Mouse (Mus musculus) heart, embryonic 15.5 days (tissue): ENCODE results near the gene Sdk1. TPM values are rescaled to one million over a fixed set of nuclear protein-coding genes. Genes with fewer than 3 reads are reported as not detected.

Experiments used
- ATAC-seq: fragments of 200-750 bp; cut with Nextera tagmentation; replicated peaks from 2 replicates; pipeline ENCODE4 v1.8.0; 2017; ENCODE audit warnings: low read depth, moderate TSS enrichment; ENCODE audit not compliant: insufficient number of reproducible peaks, insufficient read depth, low FRiP score
- H3K27ac ChIP-seq: fragments of 300-500 bp; sonication (generic); 2 replicates; pipeline ENCODE4 v1.5.1; 2015; ENCODE audit warnings: mild to moderate bottlenecking, inconsistent platforms
- H3K27me3 ChIP-seq: fragments of 300-500 bp; sonication (generic); 2 replicates; pipeline ENCODE4 v1.6.1; 2015; ENCODE audit warnings: inconsistent platforms
- H3K36me3 ChIP-seq: fragments of 300-500 bp; sonication (generic); 2 replicates; pipeline ENCODE4 v1.6.1; 2015; ENCODE audit warnings: mild to moderate bottlenecking, inconsistent platforms
- H3K4me1 ChIP-seq: fragments of 300-500 bp; sonication (generic); replicated peaks from 2 replicates; pipeline ENCODE4 v1.6.1; 2015; ENCODE audit warnings: inconsistent platforms
- H3K4me2 ChIP-seq: fragments of 300-500 bp; sonication (generic); 2 replicates; pipeline ENCODE4 v1.6.1; 2015; ENCODE audit warnings: inconsistent platforms, mild to moderate bottlenecking, moderate library complexity
- H3K4me3 ChIP-seq: fragments of 300-500 bp; sonication (generic); 2 replicates; pipeline ENCODE4 v1.5.1; 2015; ENCODE audit warnings: mild to moderate bottlenecking, inconsistent platforms
- H3K9ac ChIP-seq: fragments of 300-500 bp; sonication (generic); 2 replicates; pipeline ENCODE4 v1.6.1; 2015; ENCODE audit warnings: mild to moderate bottlenecking, inconsistent platforms
- H3K9me3 ChIP-seq: fragments of 300-500 bp; sonication (generic); replicated peaks from 2 replicates; pipeline ENCODE4 v1.6.1; 2016; ENCODE audit warnings: inconsistent platforms
- WGBS: fragments of 180-500 bp; shearing (Covaris S2); methylation state at CpG from one replicate; pipeline ENCODE4 v1.1.7; 2015; ENCODE audit warnings: mixed read lengths; 5-methylcytosine and 5-hydroxymethylcytosine counted together
- polyA plus RNA-seq: library from polyadenylated mRNA; unstranded; fragments of >200 nt; fragmentation: Nextera tagmentation; extraction: Ambion mirVana; gene quantifications from 2 replicates; pipeline ENCODE4 v1.2.1, GENCODE M21; 2015

Sdk1 gene
- polyA plus RNA-seq, 1 experiment from 2014 or later = 1.5 TPM

DNA sequence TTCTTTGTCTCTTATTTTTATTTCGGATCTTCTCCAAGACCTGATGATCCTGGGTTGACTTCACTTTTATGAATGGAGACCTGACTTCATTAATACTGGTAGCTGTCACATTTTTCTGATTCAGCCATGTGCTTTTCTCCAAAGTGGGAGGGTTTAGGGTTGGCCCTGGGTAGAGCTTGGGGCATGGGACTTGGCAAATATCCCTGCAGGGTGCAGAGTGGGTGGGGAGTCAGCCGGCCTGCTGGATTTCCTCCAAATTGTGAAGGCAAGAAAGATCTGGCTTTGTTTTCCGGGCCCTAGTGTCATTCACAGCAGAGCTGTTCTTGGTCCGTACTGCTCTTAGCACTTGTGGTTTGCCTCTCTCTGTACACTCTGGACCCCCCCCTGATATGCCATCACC, 103.1 kb downstream of the Sdk1 start:
- Histone ChIP-seq H3K9me3 (no peaks in the 10 kb centered on the region), H3K36me3 (no peaks in the 10 kb centered on the region), H3K27me3 (no peaks in the 10 kb centered on the region), H3K4me2 (no peak overlapping the region), H3K4me1 (peaks cover 16% of the 10 kb centered on the region), H3K27ac (0 out of 2 replicates have a peak overlapping the region, but pooled peaks have one; percentile 7), H3K4me3 (no peak overlapping the region), H3K9ac (no peak overlapping the region)
- 0 out of 2 replicates have a peak, but pooled peaks have one; percentile 47 for ATAC-seq
- WGBS = 42% methylated on average over 4 of the region's 4 CpGs

DNA sequence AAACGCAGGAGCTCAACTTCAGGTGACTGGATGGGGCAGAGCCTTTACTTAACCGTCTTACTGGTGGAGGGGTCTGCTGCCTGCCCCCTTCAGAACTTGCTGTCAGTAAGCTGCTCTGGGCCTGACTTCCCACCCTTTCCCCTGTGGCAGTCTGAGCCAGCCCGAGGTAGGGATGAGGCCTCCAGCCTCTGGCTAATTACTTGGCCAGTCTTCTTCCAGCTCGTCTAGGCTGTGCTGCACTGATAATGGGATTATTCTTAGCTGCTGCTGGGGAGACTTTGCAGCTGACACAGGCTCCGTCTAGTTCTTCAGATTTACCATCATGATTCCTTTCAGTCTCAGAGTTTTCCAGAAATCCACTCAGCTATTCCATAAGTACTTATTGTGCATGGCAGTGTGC, 104.2 kb downstream of the Sdk1 start:
- WGBS = 41% methylated on average over 5 of the region's 5 CpGs
- Histone ChIP-seq H3K4me1 (peaks cover 16% of the 10 kb centered on the region), H3K4me3 (no peak overlapping the region), H3K4me2 (no peak overlapping the region), H3K9ac (no peak overlapping the region), H3K36me3 (no peaks in the 10 kb centered on the region), H3K9me3 (no peaks in the 10 kb centered on the region), H3K27me3 (no peaks in the 10 kb centered on the region), H3K27ac (no peak overlapping the region)
- ATAC-seq = no peak; the same call in 1 of the 2 replicates

GRCm38 (mm10) chr5:141362676-141363075, 121.4 kb downstream of the Sdk1 start:
- H3K4me1 ChIP-seq = peaks cover 4% of the 10 kb centered on the region
- H3K4me2 ChIP-seq = no peak overlapping the region
- H3K4me3 ChIP-seq = no peak overlapping the region
- H3K36me3 ChIP-seq = no peaks in the 10 kb centered on the region
- H3K9me3 ChIP-seq = no peaks in the 10 kb centered on the region
- ATAC-seq = no peak
- no peaks in the 10 kb centered on the region for H3K27me3 ChIP-seq
- 62% methylated on average over 2 of the region's 2 CpGs for WGBS
- H3K27ac ChIP-seq = no peak overlapping the region
- H3K9ac ChIP-seq = no peak overlapping the region

DNA sequence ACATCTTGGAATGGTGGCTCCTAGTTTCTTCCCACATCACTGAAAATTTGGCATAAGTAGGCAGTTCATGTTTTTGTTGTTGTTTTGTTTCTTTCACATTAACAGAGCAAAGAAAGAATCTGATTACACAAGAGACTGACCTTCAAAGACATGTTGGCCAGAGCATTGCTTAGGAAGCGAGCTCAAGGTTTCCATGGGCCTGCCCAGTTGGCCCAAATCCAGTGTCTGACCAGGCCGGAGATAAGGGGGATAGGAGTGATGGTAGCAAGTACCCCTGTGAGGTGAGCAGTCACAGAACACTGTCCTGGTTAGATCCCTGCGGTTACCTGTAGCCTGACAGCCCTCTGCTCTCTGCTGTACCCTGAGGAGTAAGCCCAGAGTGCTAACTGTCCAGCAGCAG, 122.7 kb downstream of the Sdk1 start:
- Histone ChIP-seq H3K4me2 (no peak overlapping the region), H3K9ac (no peak overlapping the region), H3K27ac (no peak overlapping the region), H3K4me3 (no peak overlapping the region), H3K4me1 (peaks cover 7% of the 10 kb centered on the region), H3K36me3 (no peaks in the 10 kb centered on the region), H3K9me3 (no peaks in the 10 kb centered on the region), H3K27me3 (no peaks in the 10 kb centered on the region)
- 49% methylated on average over 3 of the region's 3 CpGs for WGBS
- no peak for ATAC-seq

- WGBS = 30% methylated on average over 4 of the region's 4 CpGs
- Histone ChIP-seq H3K27me3 (no peaks in the 10 kb centered on the region), H3K9ac (no peak overlapping the region), H3K4me1 (peaks cover 17% of the 10 kb centered on the region), H3K36me3 (no peaks in the 10 kb centered on the region), H3K27ac (no peak overlapping the region), H3K9me3 (no peaks in the 10 kb centered on the region), H3K4me3 (no peak overlapping the region), H3K4me2 (no peak overlapping the region)
- no peak for ATAC-seq
Measured at GRCm38 (mm10) chr5:141368567-141368966, 127.3 kb downstream of the Sdk1 start.

DNA sequence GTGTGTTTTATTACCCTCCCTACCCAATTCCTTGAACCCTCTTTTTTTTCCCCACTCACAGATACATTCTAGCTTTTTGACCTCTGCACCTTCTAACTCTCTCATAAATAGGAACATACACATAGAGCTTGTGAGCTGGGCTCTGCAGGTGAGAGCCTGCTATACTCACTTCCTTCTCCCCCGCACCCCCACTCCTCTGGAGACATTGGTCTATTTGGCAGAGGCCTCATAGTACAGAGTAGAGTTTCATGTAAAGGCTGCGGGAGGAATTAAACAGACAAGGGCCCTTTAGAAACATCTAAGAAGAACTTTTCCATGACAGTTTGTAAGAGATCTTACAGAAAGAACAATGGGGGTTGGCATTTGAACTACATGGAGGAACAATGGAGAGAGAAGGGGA, 133.5 kb downstream of the Sdk1 start:
- WGBS = 73% methylated on average over 2 of the region's 2 CpGs
- Histone ChIP-seq H3K27me3 (no peaks in the 10 kb centered on the region), H3K27ac (no peak overlapping the region), H3K9me3 (no peaks in the 10 kb centered on the region), H3K4me2 (no peak overlapping the region), H3K36me3 (no peaks in the 10 kb centered on the region), H3K9ac (no peak overlapping the region), H3K4me1 (peaks cover 17% of the 10 kb centered on the region), H3K4me3 (no peak overlapping the region)
- ATAC-seq = no peak

GRCm38 (mm10) chr5:141379836-141380773, 138.8 kb downstream of the Sdk1 start:
- Histone ChIP-seq H3K27ac (no peak overlapping the region), H3K9me3 (no peaks in the 10 kb centered on the region), H3K36me3 (no peaks in the 10 kb centered on the region), H3K27me3 (no peaks in the 10 kb centered on the region), H3K4me1 (peaks cover 6% of the 10 kb centered on the region), H3K4me3 (no peak overlapping the region), H3K4me2 (no peak overlapping the region), H3K9ac (no peak overlapping the region)
- no peak for ATAC-seq
- WGBS = 67% methylated on average over 9 of the region's 9 CpGs

DNA sequence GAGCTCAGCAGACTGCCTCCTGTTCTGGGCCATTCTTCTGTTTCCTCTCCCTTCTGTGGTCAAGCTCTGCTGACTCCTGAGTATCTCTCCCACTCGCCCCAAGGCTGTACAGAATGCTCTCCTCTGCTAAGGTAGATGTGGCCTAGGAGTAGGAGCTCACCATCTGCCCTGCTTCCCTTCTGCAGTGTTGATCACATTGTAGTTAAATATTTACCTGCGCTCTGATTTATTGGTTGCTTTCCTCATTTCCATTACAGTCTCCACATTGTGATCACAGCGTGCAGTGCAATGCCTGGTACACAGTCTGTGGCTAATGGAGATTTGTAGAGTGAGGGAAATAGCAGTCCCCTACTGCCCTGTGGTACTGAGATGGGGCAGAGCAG, 139.5 kb downstream of the Sdk1 start:
- 78% methylated on average over 3 of the region's 3 CpGs for WGBS
- no peaks in the 10 kb centered on the region for H3K36me3 ChIP-seq
- H3K9me3 ChIP-seq = no peaks in the 10 kb centered on the region
- H3K4me1 ChIP-seq = 0 out of 2 replicates have a peak, but pooled peaks cover 5% of the 10 kb centered on the region
- no peak for ATAC-seq
- no peak overlapping the region for H3K9ac ChIP-seq
- no peak overlapping the region for H3K4me3 ChIP-seq
- H3K27ac ChIP-seq = no peak overlapping the region
- H3K4me2 ChIP-seq = no peak overlapping the region
- no peaks in the 10 kb centered on the region for H3K27me3 ChIP-seq

DNA sequence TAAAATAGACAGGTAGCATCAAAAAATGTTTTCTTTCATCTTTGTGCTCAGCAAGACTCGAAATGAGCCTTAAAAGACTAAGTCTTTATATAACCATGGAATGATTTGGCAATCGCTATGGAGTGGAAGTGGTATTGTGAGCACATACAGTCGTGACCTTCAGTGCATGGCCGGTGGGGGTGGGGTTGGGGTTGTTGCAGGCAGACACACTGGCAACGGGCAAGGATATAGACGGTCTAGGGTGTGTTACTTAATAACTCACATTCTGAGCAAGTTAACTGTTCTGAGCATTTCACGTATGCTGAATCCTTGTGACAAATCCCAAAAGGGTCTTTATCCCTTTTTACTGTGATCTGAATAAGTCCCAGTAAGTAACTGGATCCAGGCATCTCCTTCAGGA, 140.3 kb downstream of the Sdk1 start:
- Histone ChIP-seq H3K9ac (no peak overlapping the region), H3K4me3 (no peak overlapping the region), H3K4me1 (0 out of 2 replicates have a peak, but pooled peaks cover 5% of the 10 kb centered on the region), H3K4me2 (no peak overlapping the region), H3K27ac (no peak overlapping the region), H3K36me3 (no peaks in the 10 kb centered on the region), H3K27me3 (no peaks in the 10 kb centered on the region), H3K9me3 (no peaks in the 10 kb centered on the region)
- WGBS = 84% methylated on average over 7 of the region's 7 CpGs
- no peak for ATAC-seq

- no peaks in the 10 kb centered on the region for H3K36me3 ChIP-seq
- 0 out of 2 replicates have a peak, but pooled peaks cover 5% of the 10 kb centered on the region for H3K4me1 ChIP-seq
- no peak overlapping the region for H3K27ac ChIP-seq
- WGBS = 79% methylated on average over 5 of the region's 5 CpGs
- no peak overlapping the region for H3K9ac ChIP-seq
- no peak overlapping the region for H3K4me3 ChIP-seq
- no peaks in the 10 kb centered on the region for H3K27me3 ChIP-seq
- no peaks in the 10 kb centered on the region for H3K9me3 ChIP-seq
- ATAC-seq = no peak
- no peak overlapping the region for H3K4me2 ChIP-seq
Measured at GRCm38 (mm10) chr5:141382246-141382835, 141.1 kb downstream of the Sdk1 start.

- H3K27me3 ChIP-seq = no peaks in the 10 kb centered on the region
- 58% methylated on average over 2 of the region's 2 CpGs for WGBS
- H3K36me3 ChIP-seq = no peaks in the 10 kb centered on the region
- H3K4me3 ChIP-seq = no peak overlapping the region
- H3K4me1 ChIP-seq = no peaks in the 10 kb centered on the region
- H3K9me3 ChIP-seq = no peaks in the 10 kb centered on the region
- H3K9ac ChIP-seq = no peak overlapping the region
- H3K27ac ChIP-seq = no peak overlapping the region
- no peak overlapping the region for H3K4me2 ChIP-seq
- ATAC-seq = no peak
Measured at GRCm38 (mm10) chr5:141388451-141388850, 147.2 kb downstream of the Sdk1 start.
